Mouse (Mus musculus) G1E (cell line): ENCODE results near the gene Hexim2.
A peak's percentile ranks its signal among the peaks of the same experiment; 100 is the strongest.

ENCODE experiments used
- CTCF ChIP-seq: IDR thresholded peaks from 2 replicates; pipeline ENCODE4 v1.5.1; 2012; ENCODE audit warnings: low read depth, low read length, inconsistent platforms, mixed read lengths
- GATA1 ChIP-seq: IDR thresholded peaks from 2 replicates; pipeline ENCODE4 v1.6.1; 2012; ENCODE audit warnings: borderline replicate concordance, low read length, inconsistent platforms, mixed read lengths
- POLR2AphosphoS5 ChIP-seq: IDR thresholded peaks from 2 replicates; pipeline ENCODE4 v1.6.1; 2012; ENCODE audit warnings: low read depth, low read length, inconsistent platforms; ENCODE audit not compliant: insufficient replicate concordance
- TAL1 ChIP-seq: conservative IDR thresholded peaks from 2 replicates; pipeline ENCODE4 v1.6.1; 2012; ENCODE audit warnings: low read depth, low read length, inconsistent platforms, mixed read lengths

DNA sequence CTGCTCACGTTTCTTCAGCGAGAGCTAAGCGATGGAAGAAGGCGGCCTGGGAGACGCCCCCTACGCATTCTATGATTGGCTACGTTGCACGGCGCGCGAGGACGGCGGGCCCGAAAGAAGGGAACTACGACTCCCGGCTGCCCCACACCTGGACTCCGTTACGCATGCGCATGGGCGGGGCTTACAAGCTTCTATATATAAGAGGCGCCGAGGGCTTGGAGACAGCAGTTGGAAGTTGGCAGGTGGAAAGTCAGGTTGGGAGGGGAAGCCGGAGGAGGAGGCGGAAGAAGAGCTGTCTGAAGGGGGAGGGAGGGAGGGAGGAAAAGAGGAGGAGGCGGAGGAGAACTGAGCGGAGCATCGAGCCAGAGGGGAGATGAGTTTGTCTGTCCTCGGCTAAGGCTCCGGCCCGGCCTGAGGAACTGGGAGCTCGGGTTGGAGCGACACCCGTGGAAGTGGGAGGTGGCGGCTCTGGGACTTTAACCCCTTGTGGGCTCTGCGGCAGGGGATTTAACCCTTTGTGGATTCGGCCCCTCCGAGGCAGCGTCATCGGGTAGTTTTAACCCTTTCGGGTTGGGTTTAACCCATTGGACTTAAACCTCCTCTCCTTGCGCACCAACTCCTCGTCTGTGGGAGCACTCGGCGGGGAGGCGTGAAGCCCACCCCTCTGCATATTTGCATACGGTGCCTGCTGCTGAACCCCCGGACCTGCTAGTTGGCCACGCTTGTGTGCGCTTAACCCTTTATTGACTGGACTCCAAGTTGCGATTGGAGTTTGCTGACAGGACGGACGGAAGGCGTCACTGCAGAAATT lies 16.0 kb upstream of the Hexim2 start, which contains the start of gene Hexim1:
- no peak for TF ChIP-seq CTCF
- peak; percentile 100 for TF ChIP-seq POLR2AphosphoS5
- no peak for TF ChIP-seq GATA1
- TF ChIP-seq TAL1, result no peak
